In genomic region chr16:37462886-37463285, GRCm38 (mm10) we compare ENCODE assay signal across 29 mouse cellular contexts.
A peak's percentile ranks its signal among the peaks of the same experiment; 100 is the strongest.
DNase-seq lines count a peak whose midpoint lies in the region; ATAC-seq and TF ChIP-seq lines count a peak whose summit lies in the region.
"Had no signal": no experiment of that assay in that cellular context is flagged by ENCODE, and none has a peak within 500 bp of the region (broad histone marks: within the 10 kb centered on the region; RNA-seq: fewer than 3 reads in every experiment).

No protein-coding gene starts in this region.

- WGBS in intestine, postnatal 0 days = 77% methylated on average over 4 of the region's 4 CpGs

- ATAC-seq in intestine, postnatal 0 days = no peak
- ATAC-seq: CD4-positive, CD25-positive, alpha-beta regulatory T cell, adult 4 months; forebrain, embryonic 15.5 days had no signal

- H3K9me3 ChIP-seq in intestine, postnatal 0 days (ENCODE audit: control insufficient read depth) = no peaks in the 10 kb centered on the region
- H3K9me3 ChIP-seq: embryonic facial prominence, embryonic 10.5 days; embryonic facial prominence, embryonic 13.5 days; forebrain, embryonic 12.5 days; forebrain, embryonic 15.5 days; heart, embryonic 12.5 days; heart, embryonic 15.5 days had no signal

- no peaks in the 10 kb centered on the region for H3K4me1 ChIP-seq in intestine, postnatal 0 days (replicated peaks; ENCODE audit: control insufficient read depth, insufficient read depth, low read length)
- H3K4me1 ChIP-seq: embryonic facial prominence, embryonic 10.5 days; embryonic facial prominence, embryonic 13.5 days; forebrain, embryonic 12.5 days; heart, embryonic 12.5 days; heart, embryonic 15.5 days had no signal

- no peaks in the 10 kb centered on the region for H3K27me3 ChIP-seq in intestine, postnatal 0 days (replicated peaks; ENCODE audit: control insufficient read depth, insufficient read depth, low read length)
- H3K27me3 ChIP-seq: embryonic facial prominence, embryonic 13.5 days; forebrain, embryonic 12.5 days; forebrain, embryonic 15.5 days; heart, embryonic 12.5 days; heart, embryonic 15.5 days had no signal

- no peak overlapping the region for H3K4me2 ChIP-seq in intestine, postnatal 0 days (replicated peaks; ENCODE audit: low read depth)
- H3K4me2 ChIP-seq: embryonic facial prominence, embryonic 13.5 days; forebrain, embryonic 12.5 days; forebrain, embryonic 15.5 days; heart, embryonic 12.5 days; heart, embryonic 15.5 days; hindbrain, embryonic 14.5 days had no signal

- intact Hi-C loops in left cerebral cortex, postnatal 10 days (cut with DNase I) = no loop called here
- intact Hi-C loops in left cerebral cortex, postnatal 36 days (cut with DNase I) = no loop called here

- H3K27ac ChIP-seq in intestine, postnatal 0 days (ENCODE audit: low read depth, low read length) = no peak overlapping the region
- H3K27ac ChIP-seq: embryonic facial prominence, embryonic 10.5 days; embryonic facial prominence, embryonic 13.5 days; forebrain, embryonic 12.5 days; forebrain, embryonic 15.5 days; gastrocnemius, adult 2 months; heart, embryonic 15.5 days; hindbrain, embryonic 14.5 days had no signal

- H3K4me3 ChIP-seq in intestine, postnatal 0 days (ENCODE audit: low read depth, low read length) = no peak overlapping the region
- H3K4me3 ChIP-seq: embryonic facial prominence, embryonic 10.5 days; embryonic facial prominence, embryonic 13.5 days; erythroblast, embryonic 14.5 days; forebrain, embryonic 12.5 days; forebrain, embryonic 15.5 days; gastrocnemius, adult 2 months; heart, embryonic 12.5 days; heart, embryonic 15.5 days had no signal

- no peaks in the 10 kb centered on the region for H3K36me3 ChIP-seq in intestine, postnatal 0 days (ENCODE audit: control insufficient read depth, insufficient read depth)
- H3K36me3 ChIP-seq: embryonic facial prominence, embryonic 10.5 days; embryonic facial prominence, embryonic 13.5 days; forebrain, embryonic 12.5 days; forebrain, embryonic 15.5 days; heart, embryonic 12.5 days; heart, embryonic 15.5 days had no signal

- TF ChIP-seq CTCF in intestine, postnatal 0 days (IDR thresholded peaks at IDR 0.05; ENCODE audit: low read depth) = no peak

- no peak overlapping the region for H3K9ac ChIP-seq in intestine, postnatal 0 days (ENCODE audit: low read depth, low read length)
- H3K9ac ChIP-seq: embryonic facial prominence, embryonic 13.5 days; forebrain, embryonic 12.5 days; forebrain, embryonic 15.5 days; heart, embryonic 12.5 days; heart, embryonic 15.5 days; hindbrain, embryonic 14.5 days had no signal

- DNase-seq in layer of hippocampus, adult 11-12 months (ENCODE audit: low spot score) = peak; percentile 17
- no peak for DNase-seq in layer of hippocampus, postnatal 14 days (ENCODE audit: low spot score in 2 of 2)
- peak; percentile 42 to 57 for DNase-seq in left cerebral cortex, adult 18-20 months (ENCODE audit: low spot score in 2 of 2)
- no peak for DNase-seq in left cerebral cortex, postnatal 10 days (ENCODE audit: extremely low spot score in 1 of 2, low spot score in 2 of 2)
- peak; percentile 22 to 59 for DNase-seq in left cerebral cortex, postnatal 36 days (ENCODE audit: low spot score in 2 of 2)
- DNase-seq in left cerebral cortex, adult 9 months (ENCODE audit: low spot score in 2 of 2) = no peak
- peak; percentile 70 for DNase-seq in brain, adult 2 months (ENCODE audit: low read depth, low spot score)
- DNase-seq: adrenal gland, adult 2 months; adrenal gland, postnatal 14 days; cerebellum, adult 11-12 months; cerebellum, adult 8-10 months; cerebellum, postnatal 10 days; cerebellum, postnatal 36 days; embryo, embryonic 11 days; gastrocnemius, adult 2 months; gastrocnemius, postnatal 14 days; heart, adult 18-20 months; heart, postnatal 10 days; heart, postnatal 4 days had no signal

Comparison
In these comparisons a context has a peak if more than half of its experiments do, and no peak if none do; other contexts are left out.
1. DNase-seq: peak in layer of hippocampus, adult 11-12 months (single experiment), left cerebral cortex, adult 18-20 months (2 of 2), left cerebral cortex, postnatal 36 days (2 of 2) and brain, adult 2 months (single experiment); none in layer of hippocampus, postnatal 14 days (0 of 2), left cerebral cortex, postnatal 10 days (0 of 2) and left cerebral cortex, adult 9 months (0 of 2).